Comparison of ENCODE assay signal across 24 mouse cellular contexts in the genomic region with DNA sequence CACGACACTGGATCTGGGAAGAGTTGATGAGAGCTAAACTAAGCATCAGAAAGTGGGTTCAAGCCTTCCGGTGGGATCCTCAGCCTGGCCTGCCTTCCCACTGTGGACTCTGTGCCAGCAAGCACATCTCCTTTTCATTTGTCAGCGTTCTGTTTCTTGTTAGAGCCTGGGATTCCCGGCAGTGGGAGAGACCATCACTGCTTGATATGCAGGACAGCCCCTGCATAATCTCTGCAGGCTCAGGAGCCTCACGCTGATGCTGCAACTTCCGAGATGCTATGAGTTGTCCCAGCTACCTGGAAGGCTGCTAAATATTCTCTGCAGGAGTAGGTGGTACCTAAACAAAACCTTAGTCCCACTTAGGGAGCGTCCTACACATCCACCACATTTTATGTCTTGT.
DNase-seq lines count a peak whose midpoint lies in the region; ATAC-seq and TF ChIP-seq lines count a peak whose summit lies in the region.
"Had no signal": no experiment of that assay in that cellular context is flagged by ENCODE, and none has a peak within 500 bp of the region (broad histone marks: within the 10 kb centered on the region; RNA-seq: fewer than 3 reads in every experiment).

No protein-coding gene starts in this region.

- no peaks in the 10 kb centered on the region for H3K36me3 ChIP-seq in hindbrain, postnatal 0 days (ENCODE audit: insufficient read depth, low read length)
- no peaks in the 10 kb centered on the region for H3K36me3 ChIP-seq in hindbrain, embryonic 14.5 days (replicated peaks; ENCODE audit: control insufficient read depth, insufficient read depth)
- H3K36me3 ChIP-seq: heart, embryonic 12.5 days; hindbrain, embryonic 13.5 days; limb, embryonic 15.5 days; midbrain, embryonic 15.5 days; stomach, embryonic 15.5 days had no signal

- no peak for ATAC-seq in hindbrain, postnatal 0 days
- ATAC-seq in hindbrain, embryonic 14.5 days (ENCODE audit: low FRiP score): no peak
- ATAC-seq: forebrain, postnatal 0 days; intestine, embryonic 16.5 days; midbrain, embryonic 15.5 days had no signal

- H3K4me2 ChIP-seq in hindbrain, postnatal 0 days (ENCODE audit: low read depth, low read length): no peak overlapping the region
- no peak overlapping the region for H3K4me2 ChIP-seq in hindbrain, embryonic 14.5 days (replicated peaks)
- H3K4me2 ChIP-seq: heart, embryonic 12.5 days; hindbrain, embryonic 13.5 days; limb, embryonic 15.5 days; midbrain, embryonic 15.5 days; stomach, embryonic 15.5 days had no signal

- no peak overlapping the region for H3K9ac ChIP-seq in hindbrain, postnatal 0 days (replicated peaks; ENCODE audit: low read length)
- H3K9ac ChIP-seq in hindbrain, embryonic 14.5 days: no peak overlapping the region
- H3K9ac ChIP-seq: forebrain, postnatal 0 days; heart, embryonic 12.5 days; hindbrain, embryonic 13.5 days; limb, embryonic 15.5 days; midbrain, embryonic 15.5 days; stomach, embryonic 15.5 days had no signal

- H3K27me3 ChIP-seq in hindbrain, postnatal 0 days (ENCODE audit: insufficient read depth, low read length): no peaks in the 10 kb centered on the region
- no peaks in the 10 kb centered on the region for H3K27me3 ChIP-seq in hindbrain, embryonic 14.5 days (ENCODE audit: control insufficient read depth, insufficient read depth, low read length)
- H3K27me3 ChIP-seq: heart, embryonic 12.5 days; hindbrain, embryonic 13.5 days; limb, embryonic 15.5 days; midbrain, embryonic 15.5 days; stomach, embryonic 15.5 days had no signal

- peak; percentile 19 for DNase-seq in embryo, embryonic 10 days (ENCODE audit: low spot score)
- no peak for DNase-seq in embryo, embryonic 10.5 days (ENCODE audit: low spot score)
- peak; percentile 9 for DNase-seq in hindbrain, postnatal 0 days (ENCODE audit: low spot score)
- no peak for DNase-seq in hindbrain, embryonic 14.5 days (ENCODE audit: low spot score)
- peak; percentile 17 to 21 for DNase-seq in right cerebral cortex, adult 2 months (ENCODE audit: low spot score in 2 of 2)
- DNase-seq in right cerebral cortex, postnatal 14 days: no peak
- peak; percentile 15 for DNase-seq in right cerebral cortex, postnatal 25 days
- DNase-seq in MN1 (ENCODE audit: low spot score): no peak
- DNase-seq: adrenal gland, postnatal 36 days; cerebellum, adult 8-10 months; forebrain, postnatal 0 days; gastrocnemius, adult 2 months; heart, postnatal 14 days; kidney, postnatal 36 days; layer of hippocampus, adult 9-11 months; lung, postnatal 10 days had no signal

- 23% methylated on average over 7 of the region's 7 CpGs for WGBS in hindbrain, postnatal 0 days
- WGBS in hindbrain, embryonic 14.5 days: 16% methylated on average over 7 of the region's 7 CpGs

- no peaks in the 10 kb centered on the region for H3K4me1 ChIP-seq in hindbrain, postnatal 0 days (ENCODE audit: insufficient read depth, low read length)
- 0 out of 2 replicates have a peak, but pooled peaks cover 4% of the 10 kb centered on the region for H3K4me1 ChIP-seq in hindbrain, embryonic 14.5 days (replicated peaks; ENCODE audit: control insufficient read depth, insufficient read depth, low read length)
- H3K4me1 ChIP-seq: hindbrain, embryonic 13.5 days; limb, embryonic 15.5 days; midbrain, embryonic 15.5 days; stomach, embryonic 15.5 days had no signal

- no peak overlapping the region for H3K4me3 ChIP-seq in hindbrain, postnatal 0 days (ENCODE audit: low read length)
- no peak overlapping the region for H3K4me3 ChIP-seq in hindbrain, embryonic 14.5 days (replicated peaks; ENCODE audit: low read length)
- H3K4me3 ChIP-seq: erythroblast, embryonic 14.5 days; gastrocnemius, adult 2 months; heart, embryonic 12.5 days; hindbrain, embryonic 13.5 days; left cerebral cortex, adult 2 months; limb, embryonic 15.5 days; midbrain, embryonic 15.5 days; stomach, embryonic 15.5 days had no signal

- H3K27ac ChIP-seq in hindbrain, postnatal 0 days: no peak overlapping the region
- H3K27ac ChIP-seq in hindbrain, embryonic 14.5 days: no peak overlapping the region
- H3K27ac ChIP-seq: gastrocnemius, adult 2 months; hindbrain, embryonic 13.5 days; left cerebral cortex, adult 2 months; limb, embryonic 15.5 days; midbrain, embryonic 15.5 days; stomach, embryonic 15.5 days had no signal

- H3K9me3 ChIP-seq in hindbrain, postnatal 0 days (ENCODE audit: low read length): no peaks in the 10 kb centered on the region
- H3K9me3 ChIP-seq in hindbrain, embryonic 14.5 days (ENCODE audit: control insufficient read depth, low read length): no peaks in the 10 kb centered on the region
- H3K9me3 ChIP-seq: heart, embryonic 12.5 days; hindbrain, embryonic 13.5 days; limb, embryonic 15.5 days; midbrain, embryonic 15.5 days; stomach, embryonic 15.5 days had no signal

- TF ChIP-seq CTCF in hindbrain, postnatal 0 days (IDR thresholded peaks at IDR 0.05; ENCODE audit: low read depth): no peak

Comparison
In these comparisons a context has a peak if more than half of its experiments do, and no peak if none do; other contexts are left out.
1. DNase-seq: peak in embryo, embryonic 10 days (single experiment), hindbrain, postnatal 0 days (single experiment), right cerebral cortex, adult 2 months (2 of 2) and right cerebral cortex, postnatal 25 days (single experiment); none in embryo, embryonic 10.5 days (single experiment), hindbrain, embryonic 14.5 days (single experiment), right cerebral cortex, postnatal 14 days (single experiment) and MN1 (single experiment).